Mouse (Mus musculus): ENCODE measurements at regions not wholly inside any gene's neighbourhood (a gene's known extent, or its start where the extent isn't known, plus 50 kb on each side); places are given as distances from the start of the nearest gene placed in this dataset.
A peak's percentile ranks its signal among the peaks of the same experiment; 100 is the strongest.

DNA sequence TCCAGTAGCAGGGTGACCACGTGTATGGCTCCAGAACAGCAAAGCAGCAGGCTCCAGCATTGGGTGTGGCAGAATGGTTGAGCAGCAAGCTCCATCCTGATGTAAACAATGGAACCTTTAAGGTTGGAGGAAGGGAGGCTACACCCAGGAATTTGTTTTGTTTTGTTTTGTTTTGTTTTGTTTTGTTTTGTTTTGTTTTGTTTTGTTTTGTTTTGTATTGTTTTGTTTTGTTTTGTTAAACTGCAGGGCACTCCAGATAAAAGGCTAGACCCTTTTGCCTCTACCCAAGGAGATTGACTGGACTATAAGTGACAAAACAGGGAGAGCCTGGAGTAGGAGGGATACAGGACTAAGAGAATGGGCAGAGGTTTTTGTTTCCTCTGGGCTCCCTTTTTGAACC, 647.5 kb downstream of the Kcnj3 start:
- no peak for DNase-seq

DNA sequence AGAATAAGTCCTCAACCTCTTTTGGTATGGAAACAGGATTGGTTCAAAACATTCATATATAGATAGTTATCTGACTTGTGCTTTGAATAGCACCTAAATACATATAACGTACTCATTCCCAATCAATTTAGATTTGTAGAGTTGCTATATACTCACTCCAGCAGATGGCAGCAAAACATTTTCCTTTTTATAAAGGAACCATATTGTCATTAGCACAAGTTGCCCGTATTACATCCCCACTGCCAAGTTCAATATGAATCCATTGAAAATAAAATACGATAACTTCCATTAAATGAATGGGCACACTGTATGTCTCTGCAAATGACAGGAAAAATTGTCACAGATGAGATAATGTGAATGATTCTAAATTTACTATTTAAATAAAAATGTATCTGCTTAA, 673.8 kb downstream of the Kcnj3 start:
- DNase-seq: no peak

DNA sequence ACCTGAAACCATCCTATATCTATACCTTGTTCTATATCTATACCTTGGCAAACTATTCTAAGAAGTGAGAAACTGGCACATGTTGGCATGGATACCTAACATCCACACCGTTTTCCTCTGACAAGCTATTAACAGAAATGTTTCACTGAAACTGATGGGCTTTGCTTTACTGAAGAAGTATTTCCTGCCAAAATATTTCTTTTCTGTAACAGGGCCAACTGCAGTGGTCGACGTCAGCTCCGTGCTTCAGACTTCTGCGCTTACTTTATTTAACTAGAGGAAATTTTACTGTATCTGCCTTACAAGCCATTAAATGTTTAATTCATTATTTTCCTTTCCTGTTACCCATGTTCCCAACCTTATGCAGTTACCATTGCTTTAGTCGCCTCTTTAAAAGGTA, 674.2 kb downstream of the Kcnj3 start:
- no peak for DNase-seq

DNA sequence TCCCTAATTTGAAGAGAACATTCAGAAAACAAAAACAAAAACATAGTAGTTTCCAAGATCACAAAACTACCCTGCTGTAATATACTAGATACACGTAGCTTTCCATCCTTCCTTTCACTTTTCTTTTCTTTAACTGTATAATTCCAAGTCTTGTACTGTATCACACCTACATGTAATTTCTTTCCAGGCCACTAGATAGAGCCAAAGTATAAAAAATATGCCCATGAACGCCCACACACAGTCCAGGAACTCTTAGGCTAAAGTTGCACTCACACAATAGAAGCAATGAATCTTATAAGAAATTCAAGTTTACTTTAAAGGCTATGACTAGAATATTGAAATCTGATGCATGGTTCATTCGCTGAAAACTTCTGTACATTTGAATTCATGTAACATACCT, 678.7 kb downstream of the Kcnj3 start:
- DNase-seq: peak; percentile 5

DNA sequence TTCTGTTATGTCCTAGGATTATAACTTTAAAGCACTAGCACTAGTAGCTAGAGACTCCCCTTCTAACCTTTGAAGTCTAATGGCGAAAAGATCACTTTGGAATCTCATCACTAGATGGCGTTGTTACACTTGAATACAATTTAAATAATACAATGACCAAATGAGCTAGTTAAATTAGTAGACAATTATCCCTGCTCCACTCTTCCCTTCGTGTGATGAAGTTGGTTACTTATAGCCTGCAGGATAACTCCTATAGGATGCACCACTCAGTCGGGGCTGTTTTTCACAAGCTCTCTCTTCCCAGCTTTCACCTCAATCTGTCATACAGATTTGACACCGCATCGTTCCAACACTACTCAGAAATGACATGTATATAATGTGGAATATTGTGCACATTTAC, 683.6 kb downstream of the Kcnj3 start:
- peak; percentile 3 for DNase-seq

DNA sequence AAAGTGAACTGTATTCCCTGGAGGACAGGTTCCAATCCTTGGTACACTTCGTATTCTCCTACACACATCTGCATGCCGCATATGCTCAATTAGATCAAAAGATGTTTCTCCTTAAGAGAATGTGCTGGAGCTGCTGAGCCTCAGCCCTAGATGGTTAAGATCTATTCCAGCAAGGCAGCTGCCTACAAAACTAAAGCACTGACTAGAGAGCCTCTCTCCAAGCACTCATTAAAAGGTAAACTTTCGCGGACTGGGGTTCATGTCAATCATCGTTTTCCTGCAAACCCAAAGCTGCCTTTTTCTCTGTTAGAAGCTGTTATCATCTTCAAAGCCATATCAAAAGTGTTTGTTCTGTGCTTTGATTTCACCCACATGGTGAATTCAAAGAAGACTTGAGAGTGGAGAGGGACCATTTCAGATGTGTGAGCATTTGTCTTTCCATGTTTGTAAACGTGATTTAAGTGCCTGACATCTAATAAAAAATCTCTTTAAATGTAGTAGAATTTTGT, 711.4 kb downstream of the Kcnj3 start:
- DNase-seq: peak; percentile 2

DNA sequence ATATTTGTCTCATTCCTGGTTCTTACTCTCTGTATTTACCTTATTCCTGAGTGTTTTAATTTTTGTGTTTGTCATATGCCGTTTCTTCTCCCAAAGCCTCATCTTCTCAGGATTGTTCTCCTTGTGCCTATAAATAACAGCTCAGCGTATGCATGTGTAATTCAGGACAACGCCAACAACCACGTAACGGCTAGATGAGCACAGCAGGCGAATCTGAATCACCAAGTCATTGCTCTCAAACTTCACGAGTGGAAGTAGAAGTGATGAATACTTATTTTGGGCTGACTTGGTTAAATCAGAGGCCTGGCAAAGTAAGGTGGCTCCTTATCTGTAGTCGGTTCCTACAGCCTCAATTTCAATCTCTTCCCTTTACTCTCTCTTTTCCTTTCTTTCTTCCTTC, 760.7 kb downstream of the Kcnj3 start:
- DNase-seq: no peak

DNA sequence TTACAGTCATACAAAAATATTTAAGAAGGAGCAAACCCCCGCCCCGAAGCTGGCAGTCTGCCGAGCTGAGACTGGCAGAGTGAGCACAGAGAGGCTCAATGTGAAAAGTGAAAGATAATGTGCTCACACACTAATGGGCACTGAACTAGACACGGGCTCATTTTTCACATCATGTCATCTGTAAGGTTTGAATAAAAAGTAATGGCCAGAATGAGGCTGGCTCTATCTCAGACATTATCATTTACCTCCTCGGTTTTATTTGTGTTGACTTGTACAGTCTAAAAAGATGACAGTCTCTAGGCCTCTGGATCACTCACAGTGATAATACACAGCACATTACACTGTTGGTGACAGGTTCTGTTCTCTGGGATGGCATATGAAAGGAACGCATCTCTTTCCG, 791.7 kb downstream of the Kcnj3 start:
- no peak for DNase-seq

DNA sequence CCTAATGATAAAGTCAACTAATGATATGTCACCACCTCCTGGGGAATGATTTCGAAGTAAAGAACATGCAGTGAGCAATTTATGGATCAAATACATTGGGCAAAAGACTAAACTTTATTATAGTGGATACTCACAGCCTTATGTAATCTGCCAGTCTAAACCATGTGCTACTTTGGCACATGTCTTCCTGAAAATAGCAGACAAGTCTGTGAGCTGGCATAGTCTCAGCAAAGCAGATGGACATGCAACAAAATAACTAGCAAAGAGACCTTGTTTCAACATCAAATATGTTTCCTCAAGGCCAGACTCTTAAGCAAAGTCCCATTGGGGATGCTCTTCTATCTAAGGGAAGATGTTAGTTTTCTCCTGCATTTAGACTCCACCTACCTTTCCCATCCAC, 797.3 kb downstream of the Kcnj3 start:
- DNase-seq: no peak

DNA sequence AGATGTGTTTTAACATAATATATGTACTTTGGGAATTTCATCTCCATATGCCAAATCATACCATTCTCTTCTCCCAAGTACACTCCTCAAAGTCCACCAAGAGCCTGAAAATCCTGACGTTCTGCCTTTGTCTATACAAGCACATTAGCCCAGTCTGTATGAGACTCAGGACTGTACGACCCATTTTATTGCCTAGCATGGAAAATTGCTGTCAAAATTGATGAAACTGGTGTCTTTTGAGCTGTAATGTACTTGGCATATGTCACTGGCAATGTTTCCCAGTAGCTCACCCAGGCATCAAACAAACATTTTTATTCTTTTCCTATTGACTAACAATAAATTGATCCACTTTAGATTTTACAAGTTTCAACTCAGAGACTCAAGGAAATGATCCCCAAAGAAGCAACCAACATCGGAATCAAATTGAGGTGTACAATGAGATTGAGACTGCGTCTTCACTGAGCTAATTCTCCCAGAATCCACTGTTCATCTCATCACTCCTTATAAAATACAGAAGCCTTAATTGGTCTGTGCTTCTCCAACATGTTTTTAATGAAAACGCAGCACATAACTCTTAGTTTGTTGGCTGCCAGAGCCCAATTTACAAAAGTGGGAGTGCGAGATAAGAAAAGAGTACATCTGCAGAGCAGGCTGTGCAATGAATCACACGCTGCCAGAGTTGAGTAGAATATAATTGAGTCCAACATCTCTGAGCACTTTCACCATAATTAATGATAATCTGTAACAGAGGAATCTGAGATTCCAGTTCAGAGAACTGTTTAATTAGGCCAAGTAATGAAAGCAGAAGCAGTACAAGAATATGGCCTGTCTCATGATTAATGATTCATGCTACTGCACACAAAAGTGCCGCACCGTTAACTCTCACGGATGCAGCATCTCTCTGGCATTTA, 821.5 kb downstream of the Kcnj3 start:
- peak; percentile 8 for DNase-seq

DNA sequence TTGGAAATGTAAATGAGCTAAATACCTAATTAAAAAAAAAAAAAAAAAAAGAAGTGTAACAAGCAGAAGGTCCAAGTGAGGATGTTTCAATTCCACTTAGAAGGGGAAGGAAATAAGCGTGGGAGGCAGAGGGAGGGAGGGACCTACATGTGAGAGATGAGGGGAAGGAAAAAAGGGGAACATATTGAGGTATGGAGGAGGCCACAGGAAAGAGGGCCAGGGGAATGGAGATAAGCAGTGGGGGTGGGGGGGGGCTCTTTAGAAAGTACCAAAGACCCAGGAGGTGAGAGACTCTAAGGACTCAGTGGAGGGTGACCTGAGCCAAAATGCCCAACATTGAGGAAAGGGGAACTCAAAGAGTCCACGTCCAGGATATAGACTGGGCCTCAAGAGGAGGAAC, 818.9 kb downstream of the Nr4a2 start:
- DNase-seq: no peak

DNA sequence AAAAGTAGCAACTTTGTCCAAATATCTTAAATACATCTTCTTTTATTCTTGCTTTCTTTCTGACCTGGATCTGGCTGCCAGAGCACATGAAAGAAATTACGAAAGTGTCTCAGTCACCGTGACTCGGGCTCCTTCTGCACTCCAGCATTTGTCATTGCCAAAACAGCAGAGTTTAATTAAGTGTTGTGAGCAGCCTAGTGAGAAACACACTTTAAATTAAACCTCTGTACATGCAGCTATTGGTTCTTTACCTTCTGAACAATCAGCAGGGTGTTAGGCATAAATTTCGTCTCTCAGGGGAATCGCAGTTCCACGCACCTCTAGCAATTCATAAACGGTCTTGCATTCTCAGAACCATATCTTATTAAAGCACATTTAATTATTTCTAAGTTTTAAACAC, 802.1 kb downstream of the Nr4a2 start:
- no peak for DNase-seq

DNA sequence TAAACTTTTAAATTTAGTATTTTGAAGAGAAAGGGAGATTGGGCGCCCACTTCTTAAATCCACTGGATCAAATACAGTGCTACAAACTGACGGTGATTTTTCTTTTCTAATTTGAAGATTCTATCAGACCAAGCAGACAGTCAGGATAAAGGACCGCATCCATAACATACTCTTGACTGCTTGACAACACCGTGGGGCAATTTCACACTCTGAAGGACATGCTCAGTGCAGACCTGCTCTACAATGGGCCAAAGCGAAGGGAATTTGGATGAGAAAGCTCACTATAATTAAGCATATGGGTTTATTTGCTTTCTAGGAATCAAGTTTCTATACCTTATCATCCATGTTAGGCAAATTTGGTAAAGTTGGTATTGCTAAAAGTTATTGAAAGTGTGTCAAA, 801.3 kb downstream of the Nr4a2 start:
- DNase-seq: no peak

DNA sequence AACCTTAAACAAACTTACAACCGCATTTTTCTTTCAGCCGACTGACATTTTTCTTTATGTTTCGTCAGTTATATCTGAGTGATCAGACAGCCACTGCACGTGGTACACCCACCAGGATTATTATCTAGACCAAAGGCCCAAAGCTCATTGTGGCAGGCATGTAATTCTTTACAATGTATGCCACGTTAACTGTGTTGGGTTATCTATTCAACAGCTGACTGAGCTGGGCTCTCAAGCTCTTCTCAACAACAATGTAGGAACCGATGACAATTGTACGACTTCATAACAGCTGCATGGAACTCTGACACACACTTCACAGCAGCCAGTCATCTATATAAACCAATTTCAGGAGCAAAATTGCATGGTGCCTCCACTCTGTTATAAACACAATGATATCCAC, 787.8 kb downstream of the Nr4a2 start:
- DNase-seq: no peak

DNA sequence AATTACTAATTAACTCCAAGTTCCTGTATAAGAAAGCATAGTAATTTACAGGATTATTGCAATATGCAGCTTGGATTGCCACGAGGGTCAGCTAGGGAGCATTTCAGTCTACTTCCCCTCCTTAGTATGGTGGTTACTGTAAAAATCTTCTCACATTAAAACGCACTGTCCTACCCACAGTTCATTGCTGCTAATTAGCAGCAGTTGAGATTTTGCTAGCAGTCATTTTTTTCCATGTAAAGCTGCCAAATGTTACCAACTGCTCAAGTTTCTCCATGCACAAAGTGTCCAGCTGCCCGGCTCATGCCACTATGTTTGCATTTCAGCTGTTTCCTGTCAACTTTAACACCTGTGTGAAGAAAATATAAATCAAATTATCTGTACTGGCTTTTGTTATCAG, 759.7 kb downstream of the Nr4a2 start:
- DNase-seq: no peak
